Mouse (Mus musculus) brain, embryonic 18.5 days (tissue): ENCODE measurements around the gene Prkci.

Experiments used
- DNase-seq: peaks from one replicate; pipeline ENCODE4 v3.0.0-alpha.2; 2012; ENCODE audit warnings: low read depth, low spot score

Prkci gene

GRCm38 (mm10) chr3:30994859-30995258 lies 688 bp upstream of the Prkci start:
- no peak for DNase-seq

- DNase-seq, result peak; percentile 10
Measured at GRCm38 (mm10) chr3:30995899-30996687, 546 bp downstream of the Prkci start.

GRCm38 (mm10) chr3:30996688-30997014 lies 1.1 kb downstream of the Prkci start:
- DNase-seq, result no peak

- DNase-seq, result no peak
Measured at GRCm38 (mm10) chr3:30999401-31000017, 4.0 kb downstream of the Prkci start.

GRCm38 (mm10) chr3:31000018-31000407 lies 4.5 kb downstream of the Prkci start:
- DNase-seq, result no peak

GRCm38 (mm10) chr3:31001048-31001676 lies 5.6 kb downstream of the Prkci start:
- no peak for DNase-seq

GRCm38 (mm10) chr3:31004320-31005209 lies 9.0 kb downstream of the Prkci start:
- DNase-seq, result no peak

GRCm38 (mm10) chr3:31014374-31014773 lies 18.8 kb downstream of the Prkci start:
- no peak for DNase-seq

GRCm38 (mm10) chr3:31015682-31016443 lies 20.3 kb downstream of the Prkci start:
- no peak for DNase-seq

- DNase-seq, result no peak
Measured at GRCm38 (mm10) chr3:31016594-31017196, 21.1 kb downstream of the Prkci start.

GRCm38 (mm10) chr3:31017652-31018051 lies 22.1 kb downstream of the Prkci start:
- no peak for DNase-seq

GRCm38 (mm10) chr3:31019287-31019686 lies 23.7 kb downstream of the Prkci start:
- no peak for DNase-seq

GRCm38 (mm10) chr3:31019793-31020447 lies 24.4 kb downstream of the Prkci start:
- DNase-seq, result no peak

- no peak for DNase-seq
Measured at GRCm38 (mm10) chr3:31020656-31021055, 25.1 kb downstream of the Prkci start.

GRCm38 (mm10) chr3:31022895-31023436 lies 27.4 kb downstream of the Prkci start:
- DNase-seq, result no peak

- DNase-seq, result no peak
Measured at GRCm38 (mm10) chr3:31027718-31028117, 32.2 kb downstream of the Prkci start.

GRCm38 (mm10) chr3:31031621-31032020 lies 36.1 kb downstream of the Prkci start:
- no peak for DNase-seq

- no peak for DNase-seq
Measured at GRCm38 (mm10) chr3:31033644-31034043, 38.1 kb downstream of the Prkci start.

- no peak for DNase-seq
Measured at GRCm38 (mm10) chr3:31037851-31038250, 42.3 kb downstream of the Prkci start.

GRCm38 (mm10) chr3:31038689-31039088 lies 43.1 kb downstream of the Prkci start:
- no peak for DNase-seq
